Mouse (Mus musculus) frontal cortex, postnatal 36 days (tissue): Measurements from ENCODE around the gene Sfrp2.
A peak's percentile ranks its signal among the peaks of the same experiment; 100 is the strongest.

Experiments used
- DNase-seq, 2 experiments: peaks; one replicate each; pipeline ENCODE4 v3.0.0; 2022; ENCODE audit warnings: low spot score in 2 of 2

The Sfrp2 gene

DNA sequence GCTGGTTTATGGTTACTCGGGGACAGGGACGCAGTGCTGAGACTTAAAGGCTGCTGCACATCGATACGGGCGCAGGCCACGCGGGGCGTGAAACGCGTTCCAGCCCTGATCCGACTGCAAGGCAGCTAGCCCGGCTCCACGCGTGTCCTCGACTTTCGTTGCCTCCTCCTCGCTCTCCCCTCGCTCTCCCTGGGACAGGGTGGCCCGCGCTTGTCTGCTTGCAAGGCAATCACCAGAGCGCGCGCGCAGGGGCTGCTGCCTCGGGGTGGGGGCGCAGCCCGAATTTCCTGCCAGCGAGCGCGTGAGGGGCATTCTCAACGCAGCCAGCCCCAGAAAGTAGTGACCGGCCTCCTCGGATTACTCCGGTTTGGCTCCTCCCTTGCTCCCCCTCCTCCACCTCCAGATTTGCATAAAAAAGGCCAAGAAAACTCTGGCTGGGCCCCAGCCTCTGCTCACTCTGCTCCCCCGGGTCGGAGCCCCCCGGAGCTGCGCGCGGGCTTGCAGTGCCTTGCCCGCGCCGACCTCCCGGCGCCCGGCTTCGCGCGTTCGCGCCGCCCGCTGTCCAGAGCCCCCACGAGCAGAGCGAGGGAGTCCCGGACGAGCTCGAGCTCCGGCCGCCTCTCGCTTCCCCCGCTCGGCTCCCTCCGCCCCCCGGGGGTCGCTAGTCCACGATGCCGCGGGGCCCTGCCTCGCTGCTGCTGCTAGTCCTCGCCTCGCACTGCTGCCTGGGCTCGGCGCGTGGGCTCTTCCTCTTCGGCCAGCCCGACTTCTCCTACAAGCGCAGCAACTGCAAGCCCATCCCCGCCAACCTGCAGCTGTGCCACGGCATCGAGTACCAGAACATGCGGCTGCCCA, at the start of gene Sfrp2:
Sfrp2 (plus strand) TSS at position 451 of the 855 bp plus-strand sequence.
- DNase-seq: peak in 1 of 2 experiments; percentile 26

DNA sequence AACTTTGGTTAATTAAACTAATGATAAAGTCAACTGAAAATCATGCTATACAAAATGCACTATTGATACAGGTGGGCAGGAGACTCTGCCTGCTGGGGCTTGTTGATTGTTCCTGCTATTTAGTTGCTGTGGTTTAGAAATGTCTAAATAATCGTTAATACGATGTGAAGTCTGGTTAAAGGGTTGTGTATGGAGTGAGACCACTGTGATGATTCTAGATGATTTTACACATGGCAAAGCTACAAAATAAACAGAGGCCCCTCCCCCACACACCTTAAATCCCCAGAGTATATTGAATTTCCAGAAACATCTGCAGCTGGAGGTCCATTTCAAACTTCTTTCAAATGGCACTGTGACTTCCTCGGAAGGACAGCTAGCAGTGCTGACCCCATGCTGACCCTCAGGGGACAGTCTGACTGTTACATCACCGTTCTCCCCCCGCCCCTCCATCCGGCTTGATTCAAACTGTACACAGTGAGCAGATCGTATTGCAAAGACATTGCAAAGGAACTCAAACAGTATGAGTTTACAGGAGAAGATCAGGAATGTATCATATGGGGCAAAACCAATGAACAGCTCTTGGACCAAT, 48.4 kb upstream of the Sfrp2 start:
- no peak for DNase-seq

DNA sequence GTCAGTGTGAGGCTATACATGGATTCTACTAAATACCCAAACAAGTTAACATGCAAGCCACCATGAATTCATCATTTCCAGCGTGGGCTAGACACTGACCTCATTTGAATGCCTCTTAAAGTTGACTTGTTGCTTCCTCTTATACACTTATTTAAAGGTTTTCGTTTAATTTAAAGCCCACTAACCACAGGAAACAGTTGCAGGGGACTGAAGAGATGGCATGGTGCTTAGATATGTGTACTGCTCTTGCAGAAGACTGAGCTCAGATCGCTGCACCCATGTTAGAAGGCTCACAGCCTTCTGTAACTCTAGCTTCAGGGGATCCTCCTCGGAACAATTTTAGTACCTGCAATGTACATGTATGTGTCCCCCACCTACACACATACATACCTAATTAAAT, 47.5 kb upstream of the Sfrp2 start:
- DNase-seq: no peak

DNA sequence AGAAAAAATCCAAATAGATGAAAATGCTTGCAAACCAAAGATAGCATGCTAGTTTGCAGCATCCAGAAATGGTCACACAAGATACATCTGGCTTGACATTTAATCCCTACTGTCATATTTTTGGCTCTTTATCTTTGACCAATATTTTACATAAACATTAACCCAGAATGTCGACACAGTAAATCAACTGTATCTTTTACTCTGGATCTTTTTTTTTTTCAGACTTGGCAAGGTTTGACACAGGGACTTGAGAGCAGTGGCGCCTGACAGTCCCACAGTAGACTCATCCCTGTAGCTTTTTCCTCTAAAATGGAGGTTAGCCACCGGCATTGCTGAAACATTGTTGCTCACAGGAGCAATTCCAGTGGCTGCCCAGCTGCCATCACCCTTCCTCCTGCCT, 37.9 kb upstream of the Sfrp2 start:
- DNase-seq: no peak

DNA sequence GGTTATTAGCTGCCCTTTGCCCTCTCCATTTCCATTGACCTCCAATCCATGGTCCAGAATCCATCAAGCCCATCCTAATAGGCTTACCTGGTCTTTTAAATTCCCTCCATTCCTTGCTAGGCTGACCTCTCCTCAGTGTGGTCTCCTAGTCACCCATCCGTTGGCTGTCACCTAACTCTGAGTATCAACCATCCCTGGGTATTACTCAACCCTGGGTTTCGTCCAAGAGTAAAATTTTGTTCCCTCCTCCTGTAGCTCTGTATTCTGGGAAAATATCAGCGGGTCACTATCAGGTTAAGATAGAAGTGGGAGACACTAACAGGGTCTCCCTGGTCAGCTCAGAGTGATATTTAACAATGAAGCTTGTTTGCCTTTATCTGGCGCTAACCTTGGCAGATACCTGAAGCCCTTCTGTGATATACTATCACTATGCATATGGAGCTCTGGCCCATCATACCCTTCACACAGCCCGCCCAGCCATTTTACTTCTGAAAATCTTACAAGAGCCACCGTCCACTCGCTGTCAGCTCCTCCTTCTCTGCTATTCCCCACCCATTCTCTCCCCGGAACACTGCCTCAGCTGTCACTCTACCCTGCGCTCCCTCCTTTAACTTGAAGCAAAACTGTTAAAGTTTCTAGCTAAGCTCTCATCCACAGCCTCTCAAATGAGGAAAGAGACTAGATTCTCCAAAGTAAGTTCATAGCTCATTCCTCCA, 37.3 kb upstream of the Sfrp2 start:
- DNase-seq: no peak

DNA sequence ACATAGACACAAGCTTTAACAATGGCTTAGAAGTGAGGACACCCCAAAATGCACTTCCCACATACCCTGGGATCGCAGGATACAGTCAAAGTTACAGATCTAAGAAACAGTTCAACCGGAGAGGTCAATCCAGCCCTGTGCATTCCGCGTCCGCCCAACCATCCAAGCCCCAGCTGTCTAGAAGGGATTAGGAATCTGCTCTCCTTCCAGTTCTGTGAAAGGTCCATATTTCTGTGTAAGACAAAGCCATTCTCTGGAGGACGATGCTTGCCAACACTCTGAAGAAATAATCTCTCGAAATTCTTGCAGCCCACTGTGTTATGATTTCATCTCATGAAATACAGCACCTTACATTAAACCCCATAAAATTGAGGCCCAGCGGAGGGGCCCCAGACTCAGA, 32.1 kb upstream of the Sfrp2 start:
- DNase-seq: no peak

DNA sequence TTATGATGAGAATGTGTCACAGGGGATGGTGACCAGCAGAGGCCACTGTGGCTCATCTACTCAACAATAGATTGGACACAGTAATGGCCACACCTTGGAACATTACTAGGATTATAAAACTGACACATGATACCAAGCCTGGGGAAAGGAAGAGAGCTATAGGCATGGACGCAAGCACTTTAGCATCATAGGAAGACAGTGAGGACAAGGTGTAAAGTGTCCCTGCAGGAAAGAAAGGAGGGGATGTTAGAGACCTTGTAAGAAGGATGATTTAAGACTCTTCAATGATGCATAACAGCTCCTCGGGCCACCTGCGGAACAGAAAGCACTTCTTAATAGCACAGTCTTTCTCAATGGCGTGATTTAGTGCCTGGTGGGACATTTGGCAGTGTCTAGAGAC, 29.1 kb upstream of the Sfrp2 start:
- no peak for DNase-seq

DNA sequence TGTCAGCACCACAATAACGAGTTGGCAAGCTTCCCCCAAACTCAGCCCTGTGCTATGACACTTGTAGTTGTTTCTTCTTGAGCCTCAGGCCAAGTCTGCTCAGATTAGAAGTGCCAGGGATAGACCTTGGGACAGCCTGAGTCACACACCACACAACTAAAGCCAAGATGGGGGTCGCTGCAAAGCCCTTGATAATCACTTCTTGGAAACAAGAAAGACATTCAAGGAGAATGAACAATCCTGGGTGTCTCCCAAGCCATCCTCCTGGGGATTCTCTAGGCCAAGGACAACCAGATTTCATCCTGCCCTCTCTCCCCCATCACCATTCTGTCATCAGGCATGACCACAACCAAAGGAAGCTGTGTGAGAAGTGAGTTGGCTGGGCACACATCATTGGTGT, 25.9 kb upstream of the Sfrp2 start:
- DNase-seq: no peak

DNA sequence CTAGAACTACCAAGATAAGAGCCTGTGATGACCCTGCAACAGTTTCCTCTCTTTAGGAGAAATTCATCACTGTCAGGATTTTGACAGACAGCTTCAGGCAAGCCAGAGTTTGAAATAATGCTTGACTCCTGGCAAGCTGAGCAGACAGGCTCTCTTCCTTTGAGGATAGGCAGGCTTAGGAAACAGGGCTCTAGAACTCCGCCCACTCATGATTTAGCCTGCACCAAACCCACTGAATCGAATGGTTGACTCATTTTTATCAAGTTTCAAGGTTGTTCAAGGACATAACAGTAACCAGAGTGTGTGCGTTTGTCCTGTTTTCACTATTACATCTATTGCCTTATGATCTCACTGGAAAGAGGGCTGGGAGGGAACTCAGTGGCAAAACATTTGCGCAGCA, 18.8 kb upstream of the Sfrp2 start:
- DNase-seq: no peak

DNA sequence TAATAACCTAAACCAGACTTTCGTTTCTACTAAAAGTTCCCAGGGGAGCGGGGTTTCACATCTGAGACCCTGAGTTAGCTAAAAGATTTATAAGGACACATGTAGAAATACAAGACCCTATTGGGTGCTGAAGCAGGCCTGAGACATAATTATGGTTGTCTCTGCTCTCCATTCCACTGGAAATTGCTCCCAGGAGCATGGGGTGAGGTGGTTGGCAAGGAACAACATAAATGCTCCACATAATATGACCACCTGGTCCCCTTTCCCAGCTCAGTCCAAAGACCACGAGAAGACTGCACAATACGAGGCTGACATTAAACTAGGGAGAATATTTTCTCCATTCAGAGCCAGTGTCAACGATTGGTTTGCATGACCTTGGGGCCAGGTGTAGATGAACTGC, 18.2 kb upstream of the Sfrp2 start:
- no peak for DNase-seq

DNA sequence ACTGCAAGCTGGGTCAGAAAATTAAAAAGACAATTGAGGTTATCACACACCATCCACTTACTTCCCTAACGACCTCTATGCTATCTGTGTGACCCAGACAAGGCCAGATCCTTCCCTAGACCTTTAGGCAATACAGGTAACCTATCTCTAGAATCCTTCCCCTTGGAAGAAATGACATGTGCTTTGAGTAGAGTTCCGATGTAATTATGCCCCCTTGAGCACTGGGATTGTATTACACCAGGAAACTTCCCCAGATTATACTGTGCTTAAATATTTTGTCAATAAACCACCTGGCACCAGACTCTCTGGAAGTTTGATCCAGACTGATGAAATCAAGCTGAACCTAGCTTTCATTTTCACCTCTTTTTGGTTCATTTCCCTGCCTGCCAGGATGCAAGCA, 14.5 kb upstream of the Sfrp2 start:
- DNase-seq: peak in 1 of 2 experiments; percentile 6

DNA sequence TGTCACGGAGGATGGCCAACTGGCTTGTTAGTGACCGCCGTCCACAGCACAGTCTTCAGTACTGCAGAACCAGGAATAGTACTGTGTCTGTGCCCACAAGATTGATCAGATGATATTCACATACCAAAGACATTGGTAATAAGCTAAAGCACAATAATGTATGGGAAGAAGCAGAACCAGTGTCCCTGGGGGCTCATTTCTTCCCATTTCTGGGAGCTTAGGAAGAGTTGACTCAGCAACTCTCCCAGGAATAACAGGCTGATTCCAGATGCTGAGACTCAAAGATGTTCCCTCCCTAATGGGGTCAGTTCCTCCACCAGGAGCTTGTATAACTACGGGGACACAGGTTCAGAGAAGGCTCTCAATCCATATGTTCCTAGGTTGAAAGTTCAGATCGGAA, 13.9 kb upstream of the Sfrp2 start:
- no peak for DNase-seq

DNA sequence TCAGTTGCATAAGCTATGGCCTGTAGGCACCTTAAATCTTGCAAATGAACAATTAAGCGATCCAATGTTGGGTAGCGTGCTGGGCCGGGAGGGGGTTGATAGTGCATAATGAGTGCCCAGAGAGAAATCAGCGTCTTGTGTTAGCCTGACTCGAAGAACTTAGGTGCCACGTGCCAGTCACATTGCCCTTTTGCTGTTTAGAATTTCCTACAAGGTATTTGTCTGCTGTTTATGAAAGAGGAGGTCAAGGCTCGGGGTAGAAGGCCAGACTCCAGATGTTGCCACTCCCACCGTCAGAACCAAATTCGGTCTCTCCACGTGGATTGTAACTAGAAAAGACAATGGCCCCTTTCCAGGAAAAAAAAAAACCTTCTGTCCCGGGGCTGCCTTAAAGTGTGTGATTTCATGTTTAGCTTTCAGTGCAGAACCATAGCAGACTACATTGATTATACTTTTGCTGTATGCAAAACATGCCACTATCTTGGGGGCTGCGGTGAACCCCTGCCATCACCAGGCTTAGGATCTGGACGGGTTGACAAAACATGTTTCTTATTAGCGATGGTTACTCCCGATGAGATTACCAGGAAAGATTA, 11.0 kb upstream of the Sfrp2 start:
- DNase-seq: no peak

DNA sequence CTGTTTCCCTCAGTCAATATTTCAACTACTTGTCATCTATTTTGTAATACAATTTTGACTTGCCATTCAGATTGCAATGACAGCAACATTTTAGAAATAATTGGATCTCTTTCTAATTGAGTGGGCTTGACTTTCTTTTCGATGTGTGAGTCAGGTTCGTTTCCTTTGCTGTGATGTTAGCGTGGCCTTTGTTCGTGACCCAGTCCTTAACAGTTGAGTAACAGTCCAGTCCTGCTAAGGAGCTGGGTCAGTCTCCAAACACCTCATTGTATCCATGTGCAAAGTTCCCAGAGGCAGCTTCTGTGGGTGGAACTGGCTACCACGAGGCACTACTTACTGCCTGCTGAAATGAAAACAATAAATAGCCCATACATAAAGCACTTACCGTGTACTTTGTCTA, 10.5 kb upstream of the Sfrp2 start:
- no peak for DNase-seq

DNA sequence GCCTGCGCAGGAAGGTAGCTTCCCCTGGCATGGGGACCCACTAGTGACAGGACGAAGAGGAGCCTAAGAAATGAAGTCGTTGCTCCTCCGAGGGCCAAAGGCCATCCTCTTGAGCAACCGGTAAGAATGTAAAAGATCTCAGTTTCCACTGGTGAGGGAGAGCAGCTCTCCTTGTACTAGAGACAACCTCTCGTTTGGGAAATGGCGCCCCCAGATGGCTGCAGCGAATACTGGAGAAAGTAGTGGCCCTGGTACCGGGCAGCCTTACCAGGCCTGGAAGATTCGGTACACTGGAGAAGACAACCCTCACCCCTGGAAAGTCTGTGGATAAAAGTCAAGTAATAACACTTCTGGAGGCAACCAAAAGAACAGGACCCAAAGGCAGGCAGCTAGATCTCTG, 3.8 kb upstream of the Sfrp2 start:
- no peak for DNase-seq

DNA sequence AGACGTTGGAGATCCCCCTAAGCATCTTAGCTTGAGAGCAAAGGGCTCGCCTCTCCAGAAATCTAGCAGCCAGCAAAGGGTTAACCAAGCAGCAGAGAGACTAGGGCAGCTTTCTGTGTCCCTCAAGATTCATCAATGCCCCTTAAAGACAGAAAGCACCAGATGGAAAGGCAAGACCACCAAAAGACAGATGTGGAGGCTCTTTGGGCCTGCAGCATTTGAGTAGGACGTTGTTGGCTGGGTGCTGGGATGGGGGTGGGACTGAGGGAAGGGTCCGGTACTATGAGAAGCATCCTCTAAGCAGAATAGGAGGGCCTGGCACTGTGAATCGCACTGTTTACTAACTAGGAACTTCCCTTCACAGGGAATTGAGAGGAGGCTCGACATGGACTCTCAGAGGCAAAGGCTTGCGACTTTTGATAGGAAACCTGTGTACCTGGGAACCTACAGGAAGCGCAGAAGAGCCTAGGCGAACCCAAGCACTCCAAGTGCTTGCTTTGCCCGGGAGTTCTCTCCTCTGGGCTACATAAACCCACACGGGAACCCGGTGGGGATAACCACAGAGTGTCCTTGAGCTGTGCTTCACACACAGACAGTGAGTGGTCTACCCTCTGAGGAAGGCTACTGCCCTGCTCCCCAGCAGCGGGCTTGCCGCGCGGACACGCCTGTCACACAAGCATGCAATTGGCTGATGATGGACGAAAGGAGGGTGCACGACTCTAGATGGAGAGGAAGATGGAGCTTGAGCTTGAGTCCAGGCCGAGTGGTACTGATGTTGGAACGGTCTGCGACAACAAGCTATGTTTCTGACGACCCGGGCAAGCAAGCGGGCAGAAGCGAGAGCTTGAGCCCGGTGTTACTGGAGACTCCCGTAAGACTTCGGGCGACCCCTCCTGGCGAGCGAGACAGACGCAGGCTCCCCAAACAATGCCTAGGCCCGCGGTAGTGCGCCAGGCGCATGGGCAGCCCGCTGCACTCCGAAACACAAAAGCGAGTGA, 2.3 kb upstream of the Sfrp2 start:
- DNase-seq: peak; percentile 64 to 77

DNA sequence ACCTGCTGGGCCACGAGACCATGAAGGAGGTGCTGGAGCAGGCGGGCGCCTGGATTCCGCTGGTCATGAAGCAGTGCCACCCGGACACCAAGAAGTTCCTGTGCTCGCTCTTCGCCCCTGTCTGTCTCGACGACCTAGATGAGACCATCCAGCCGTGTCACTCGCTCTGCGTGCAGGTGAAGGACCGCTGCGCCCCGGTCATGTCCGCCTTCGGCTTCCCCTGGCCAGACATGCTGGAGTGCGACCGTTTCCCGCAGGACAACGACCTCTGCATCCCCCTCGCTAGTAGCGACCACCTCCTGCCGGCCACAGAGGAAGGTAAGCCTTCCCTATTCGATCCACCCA, 577 bp downstream of the Sfrp2 start:
- no peak for DNase-seq

DNA sequence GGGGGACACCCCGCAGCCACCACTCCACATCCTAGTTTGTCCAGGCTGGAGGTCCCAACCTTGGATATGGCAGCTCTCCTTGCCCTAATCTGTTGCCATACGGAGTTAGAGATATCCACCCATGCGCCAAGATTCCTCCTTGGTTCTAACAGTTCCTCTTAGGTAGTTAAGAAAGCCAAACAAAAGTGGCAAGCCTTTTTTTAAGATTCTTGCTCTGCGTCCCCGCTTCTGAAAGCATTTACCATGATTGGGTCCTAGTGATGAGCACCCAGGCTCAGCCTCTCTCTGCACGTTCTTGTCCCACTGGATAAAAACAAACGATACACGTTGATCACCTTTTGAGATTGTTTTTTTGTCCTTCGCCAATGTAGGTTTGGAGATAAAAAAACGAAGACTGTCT, 1.0 kb downstream of the Sfrp2 start:
- no peak for DNase-seq

DNA sequence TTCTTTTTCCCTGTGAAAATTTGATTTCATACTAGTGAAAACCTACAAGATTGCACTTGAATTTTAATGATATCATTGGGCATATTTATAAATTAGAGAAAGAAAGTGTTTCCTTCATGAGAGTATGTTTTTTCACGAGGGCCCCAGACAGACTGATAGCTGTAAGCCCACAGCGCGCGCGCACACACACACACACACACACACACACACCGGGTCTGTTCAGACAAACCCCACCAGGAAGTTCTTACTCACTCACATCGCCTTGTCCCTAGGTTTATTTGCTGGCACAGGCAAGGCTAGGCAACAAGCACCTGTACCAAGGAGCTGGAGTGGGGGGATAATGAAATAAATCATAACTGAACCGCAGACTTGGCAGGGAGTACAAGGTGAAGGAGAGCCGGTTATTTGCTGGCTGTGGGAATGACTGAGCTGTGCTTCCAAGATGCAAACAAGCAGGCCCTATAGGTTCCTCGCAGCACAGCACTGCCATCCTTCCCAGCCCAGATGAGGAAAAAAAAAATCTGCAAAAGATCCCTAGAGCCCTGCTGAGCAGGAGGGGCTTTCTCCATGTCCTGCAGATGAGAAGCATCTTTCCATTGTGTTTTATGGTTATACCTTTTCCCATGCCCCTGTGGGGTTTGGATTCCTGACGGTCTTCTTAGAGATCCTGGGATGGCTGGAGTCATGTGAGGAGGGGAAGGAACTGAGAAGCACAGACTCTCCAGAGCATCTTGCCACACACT, 2.3 kb downstream of the Sfrp2 start:
- DNase-seq: no peak

DNA sequence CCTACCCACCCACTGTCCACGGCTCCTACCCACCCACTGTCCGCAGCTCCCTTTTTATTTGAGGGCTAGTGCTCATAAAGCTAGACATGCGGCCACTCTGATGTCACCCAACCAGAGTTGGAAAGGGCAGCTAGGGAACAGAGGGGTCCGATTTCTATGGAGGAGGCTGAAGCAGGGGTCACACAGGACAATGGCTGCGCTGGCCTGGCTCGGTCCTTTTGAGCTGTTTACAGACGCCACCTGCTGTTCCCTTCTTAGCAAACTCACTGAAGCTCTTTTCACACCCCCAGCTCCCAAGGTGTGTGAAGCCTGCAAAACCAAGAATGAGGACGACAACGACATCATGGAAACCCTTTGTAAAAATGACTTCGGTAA, 2.9 kb downstream of the Sfrp2 start:
- no peak for DNase-seq
